Mouse (Mus musculus): ENCODE data around the gene Fnd3c2.
"Not testable (repeated sequence)": the region's sequence is repeated elsewhere in the genome, so short reads cannot be mapped to it uniquely, and the experiment has no call there.

The Fnd3c2 gene

GRCm38 (mm10) chrX:106255276-106255675 lies at the start of gene Fnd3c2:
TSS of gene Fnd3c2 (minus strand) at chrX:106255376.
- no peak for DNase-seq (ENCODE audit: low read depth, low spot score)

GRCm38 (mm10) chrX:106284441-106284840 lies 29.3 kb upstream of the Fnd3c2 start:
- no peak for DNase-seq (ENCODE audit: low read depth, low spot score)

GRCm38 (mm10) chrX:106221058-106221457 lies 34.1 kb downstream of the Fnd3c2 start, which contains the start of gene Taf9b:
TSS of gene Taf9b (minus strand) at chrX:106221158.
- DNase-seq (ENCODE audit: low read depth, low spot score): no peak

GRCm38 (mm10) chrX:106219171-106220032 lies 35.8 kb downstream of the Fnd3c2 start:
- DNase-seq (ENCODE audit: low read depth, low spot score): peak; percentile 58

GRCm38 (mm10) chrX:106209100-106209499 lies 46.1 kb downstream of the Fnd3c2 start:
- no peak for DNase-seq (ENCODE audit: low read depth, low spot score)

DNA sequence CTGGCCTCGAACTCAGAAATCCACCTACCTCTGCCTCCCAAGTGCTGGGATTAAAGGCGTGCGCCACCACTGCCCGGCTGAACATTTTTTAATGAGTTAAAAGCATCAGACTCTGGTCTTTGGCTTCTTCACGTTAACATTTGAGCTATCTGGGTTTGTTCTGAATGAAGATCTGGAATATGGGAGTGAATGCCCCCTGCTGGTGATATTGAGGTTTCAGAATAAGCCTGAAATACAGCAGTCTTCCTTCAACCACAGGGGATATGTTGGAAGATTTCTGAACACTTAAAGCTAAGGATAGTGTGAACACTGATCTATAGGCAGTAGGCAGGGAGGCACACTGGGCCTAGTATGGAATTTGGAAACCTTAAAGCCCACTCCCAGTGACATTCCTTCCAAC lies 56.3 kb downstream of the Fnd3c2 start:
- DNase-seq (ENCODE audit: low read depth, low spot score): no peak

DNA sequence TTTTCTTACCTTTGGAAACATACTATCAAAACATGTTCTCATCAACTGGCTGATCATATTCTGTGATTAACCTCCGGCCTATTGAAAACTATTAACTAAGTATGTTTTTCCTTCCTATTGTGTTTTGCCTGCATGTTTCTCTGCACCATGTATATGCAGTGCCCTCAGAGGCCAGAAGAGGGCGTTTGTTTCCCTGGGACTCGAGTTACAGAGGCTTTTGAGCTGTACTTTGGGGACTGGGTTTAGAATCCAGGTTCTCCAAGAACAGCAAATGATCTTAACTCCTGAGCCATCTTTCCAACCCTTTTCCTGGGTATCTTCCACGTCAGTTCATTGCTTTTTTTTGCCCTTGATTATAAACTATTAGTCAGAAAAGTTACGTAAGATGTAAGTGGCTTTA lies 57.9 kb downstream of the Fnd3c2 start:
- DNase-seq (ENCODE audit: low read depth, low spot score): no peak

- not testable (repeated sequence) for DNase-seq (ENCODE audit: low read depth, low spot score)
Measured at GRCm38 (mm10) chrX:106194361-106194760, 60.8 kb downstream of the Fnd3c2 start.

GRCm38 (mm10) chrX:106190091-106190490 lies 65.1 kb downstream of the Fnd3c2 start:
- no peak for DNase-seq (ENCODE audit: low read depth, low spot score)

GRCm38 (mm10) chrX:106189356-106189755 lies 65.8 kb downstream of the Fnd3c2 start:
- DNase-seq (ENCODE audit: low read depth, low spot score): no peak

- DNase-seq (ENCODE audit: low read depth, low spot score): peak; percentile 23
Measured at GRCm38 (mm10) chrX:106187737-106188136, 67.4 kb downstream of the Fnd3c2 start.

- peak; percentile 93 for DNase-seq (ENCODE audit: low read depth, low spot score)
Measured at GRCm38 (mm10) chrX:106186713-106187649, 68.2 kb downstream of the Fnd3c2 start, which contains the start of gene Pgk1. TSS of gene Pgk1 (plus strand) at chrX:106187100.

DNA sequence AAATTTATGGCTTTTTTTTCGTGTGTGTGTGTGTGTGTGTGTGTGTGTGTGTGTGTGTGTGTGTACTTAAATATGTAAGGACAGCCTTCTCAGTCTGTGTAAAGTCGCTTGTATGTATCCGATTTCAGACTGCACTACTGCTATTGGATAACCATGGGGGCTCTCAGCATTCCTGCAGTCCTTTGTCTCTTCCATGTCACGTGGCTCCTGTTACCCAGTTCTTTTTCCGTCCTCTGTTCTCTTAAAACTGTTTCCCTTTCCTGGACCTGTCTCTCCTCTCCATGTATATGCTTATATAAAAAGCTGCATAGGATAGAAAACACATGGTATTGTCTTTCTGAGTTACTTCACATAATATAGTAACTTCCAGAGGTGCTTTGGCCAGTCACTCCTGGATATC lies 69.5 kb downstream of the Fnd3c2 start:
- no peak for DNase-seq (ENCODE audit: low read depth, low spot score)

All from A20 (cell line).